Mouse (Mus musculus) erythroblast, embryonic 14.5 days (primary cell): ENCODE results near the gene Frmd8. TPM values are rescaled to one million over a fixed set of nuclear protein-coding genes. Genes with fewer than 3 reads are reported as not detected.

Experiments used
- H3K27me3 ChIP-seq: 2 replicates; pipeline ENCODE4 v1.6.1; 2012; ENCODE audit warnings: inconsistent platforms; ENCODE audit not compliant: control insufficient read depth
- H3K36me3 ChIP-seq: 2 replicates; pipeline ENCODE4 v1.6.1; 2012; ENCODE audit warnings: mild to moderate bottlenecking, inconsistent platforms; ENCODE audit not compliant: control insufficient read depth
- H3K4me1 ChIP-seq: 2 replicates; pipeline ENCODE4 v1.6.1; 2012; ENCODE audit warnings: inconsistent platforms; ENCODE audit not compliant: control insufficient read depth
- H3K4me3 ChIP-seq: replicated peaks from 2 replicates; pipeline ENCODE3; 2012; ENCODE audit warnings: moderate library complexity, mild to moderate bottlenecking, inconsistent platforms
- H3K9me3 ChIP-seq: 2 replicates; pipeline ENCODE4 v1.6.1; 2012; ENCODE audit warnings: low read length, inconsistent platforms, mixed read lengths; ENCODE audit not compliant: control insufficient read depth
- GATA1 ChIP-seq: IDR thresholded peaks from 2 replicates; pipeline ENCODE4 v1.6.1; 2012; ENCODE audit warnings: low read length, inconsistent platforms, mixed read lengths
- TAL1 ChIP-seq: IDR thresholded peaks from 3 replicates; pipeline ENCODE4 v1.6.1; 2012; ENCODE audit warnings: low read length, inconsistent platforms, mixed read lengths
- polyA plus RNA-seq: library from polyadenylated mRNA; stranded (reverse); fragments of >175 nt; gene quantifications from 2 replicates; pipeline ENCODE4 v1.2.3, GENCODE M21; 2012

The Frmd8 gene
- polyA plus RNA-seq, 1 experiment = 0.75 TPM

GRCm38 (mm10) chr19:5856604-5857003 lies 18.5 kb downstream of the Frmd8 start:
- H3K36me3 ChIP-seq = peaks cover 65% of the 10 kb centered on the region

GRCm38 (mm10) chr19:5852035-5852722 lies 22.9 kb downstream of the Frmd8 start:
- peaks cover 34% of the 10 kb centered on the region for H3K36me3 ChIP-seq
- H3K27me3 ChIP-seq = no peaks in the 10 kb centered on the region
- no peak overlapping the region for H3K4me3 ChIP-seq
- H3K4me1 ChIP-seq = peaks cover 59% of the 10 kb centered on the region
- TF ChIP-seq TAL1 (no peak), GATA1 (no peak)
- H3K9me3 ChIP-seq = no peaks in the 10 kb centered on the region

More at GRCm38 (mm10) chr19:5856604-5857003, 18.5 kb downstream of the Frmd8 start:
- TF ChIP-seq TAL1 (no peak), GATA1 (no peak)
- Histone ChIP-seq H3K4me3 (no peak overlapping the region), H3K27me3 (no peaks in the 10 kb centered on the region), H3K9me3 (peaks cover 6% of the 10 kb centered on the region), H3K4me1 (peaks cover 14% of the 10 kb centered on the region)

- TF ChIP-seq TAL1 (no peak), GATA1 (no peak)
- Histone ChIP-seq H3K9me3 (no peaks in the 10 kb centered on the region), H3K36me3 (peaks cover 28% of the 10 kb centered on the region), H3K27me3 (no peaks in the 10 kb centered on the region), H3K4me1 (peaks cover 65% of the 10 kb centered on the region), H3K4me3 (peak overlapping the region; percentile 6)
These were observed 23.5 kb downstream of the Frmd8 start for GRCm38 (mm10) chr19:5851481-5851971.

- H3K9me3 ChIP-seq = no peaks in the 10 kb centered on the region
- no peaks in the 10 kb centered on the region for H3K27me3 ChIP-seq
- peaks cover 24% of the 10 kb centered on the region for H3K36me3 ChIP-seq
- H3K4me3 ChIP-seq = no peak overlapping the region
- no peak for TF ChIP-seq TAL1
- TF ChIP-seq GATA1 = no peak
- peaks cover 72% of the 10 kb centered on the region for H3K4me1 ChIP-seq
These were observed 24.2 kb downstream of the Frmd8 start for GRCm38 (mm10) chr19:5850860-5851259.

- peaks cover 79% of the 10 kb centered on the region for H3K4me1 ChIP-seq
- peaks cover 20% of the 10 kb centered on the region for H3K36me3 ChIP-seq
- H3K27me3 ChIP-seq = no peaks in the 10 kb centered on the region
- no peaks in the 10 kb centered on the region for H3K9me3 ChIP-seq
- TF ChIP-seq GATA1 = no peak
- TF ChIP-seq TAL1 = no peak
- peak overlapping the region; percentile 67 for H3K4me3 ChIP-seq
These were observed 25.1 kb downstream of the Frmd8 start for GRCm38 (mm10) chr19:5849843-5850527.

- Histone ChIP-seq H3K4me3 (peak overlapping the region; percentile 67), H3K9me3 (no peaks in the 10 kb centered on the region), H3K27me3 (no peaks in the 10 kb centered on the region), H3K36me3 (peaks cover 22% of the 10 kb centered on the region), H3K4me1 (peaks cover 89% of the 10 kb centered on the region)
- TF ChIP-seq GATA1 (peak; percentile 59; the same call in 1 of the 2 replicates), TAL1 (no peak)
These were observed 26.0 kb downstream of the Frmd8 start for GRCm38 (mm10) chr19:5848826-5849672.

- H3K4me1 ChIP-seq = peaks cover 97% of the 10 kb centered on the region
- no peaks in the 10 kb centered on the region for H3K9me3 ChIP-seq
- no peaks in the 10 kb centered on the region for H3K27me3 ChIP-seq
These were observed 26.8 kb downstream of the Frmd8 start for GRCm38 (mm10) chr19:5848032-5848825.

GRCm38 (mm10) chr19:5847306-5847796 lies 27.7 kb downstream of the Frmd8 start:
- Histone ChIP-seq H3K9me3 (no peaks in the 10 kb centered on the region), H3K4me3 (peak overlapping the region; percentile 67), H3K4me1 (peaks cover 99% of the 10 kb centered on the region), H3K27me3 (no peaks in the 10 kb centered on the region), H3K36me3 (peaks cover 23% of the 10 kb centered on the region)
- TF ChIP-seq TAL1 = no peak
- TF ChIP-seq GATA1 = no peak

More at GRCm38 (mm10) chr19:5848032-5848825, 26.8 kb downstream of the Frmd8 start:
- TF ChIP-seq GATA1 = peak; percentile 26; the same call in 1 of the 2 replicates
- peak; percentile 36; the same call in 1 of the 3 replicates for TF ChIP-seq TAL1
- H3K36me3 ChIP-seq = peaks cover 28% of the 10 kb centered on the region
- peak overlapping the region; percentile 67 for H3K4me3 ChIP-seq
